Mouse (Mus musculus): ENCODE results near the gene Grin2d.
"Not testable (repeated sequence)": the region's sequence is repeated elsewhere in the genome, so short reads cannot be mapped to it uniquely, and the experiment has no call there.

Grin2d gene

GRCm38 (mm10) chr7:45878278-45878677 lies at the start of gene Grin2d:
TSS of gene Grin2d (minus strand) at chr7:45878378.
- DNase-seq (ENCODE audit: low read depth) = not testable (repeated sequence)

GRCm38 (mm10) chr7:45924429-45924816 lies 46.2 kb upstream of the Grin2d start:
- peak; percentile 79 for DNase-seq (ENCODE audit: low read depth)

- DNase-seq (ENCODE audit: low read depth) = peak; percentile 94
These were observed 45.7 kb upstream of the Grin2d start, which contains the start of gene Ccdc114 for GRCm38 (mm10) chr7:45923762-45924428. TSS of gene Ccdc114 (plus strand) at chr7:45924072.

GRCm38 (mm10) chr7:45922928-45923761 lies 45.0 kb upstream of the Grin2d start:
- DNase-seq (ENCODE audit: low read depth) = peak; percentile 100

- peak; percentile 66 for DNase-seq (ENCODE audit: low read depth)
These were observed 43.9 kb upstream of the Grin2d start for GRCm38 (mm10) chr7:45921950-45922600.

DNA sequence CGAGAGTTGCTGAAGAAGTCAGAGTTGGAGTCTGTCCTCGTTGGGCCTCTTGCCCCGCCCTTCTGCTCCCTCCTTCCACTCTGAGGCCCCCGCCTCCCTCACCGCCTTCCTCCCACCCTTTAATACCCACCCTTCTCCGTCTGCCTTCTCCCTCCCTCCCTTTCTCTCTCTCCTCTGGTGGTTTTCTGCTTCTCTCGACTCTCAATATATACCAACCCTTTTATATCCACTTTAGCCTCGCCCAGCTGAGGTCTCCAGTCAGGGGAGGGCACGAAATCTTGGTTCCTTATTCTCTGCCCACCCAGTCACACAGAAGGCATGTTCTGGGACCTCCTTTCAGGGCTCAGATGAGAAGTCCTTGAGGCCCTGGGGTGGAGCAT lies 43.1 kb upstream of the Grin2d start, which contains the start of gene Emp3:
TSS of gene Emp3 (minus strand) at position 163 of the 380 bp plus-strand sequence.
- peak; percentile 94 for DNase-seq (ENCODE audit: low read depth)

- DNase-seq (ENCODE audit: low read depth) = peak; percentile 83
These were observed 42.5 kb upstream of the Grin2d start for GRCm38 (mm10) chr7:45920583-45921241.

- no peak for DNase-seq (ENCODE audit: low read depth)
These were observed 41.6 kb upstream of the Grin2d start for GRCm38 (mm10) chr7:45919761-45920160.

DNA sequence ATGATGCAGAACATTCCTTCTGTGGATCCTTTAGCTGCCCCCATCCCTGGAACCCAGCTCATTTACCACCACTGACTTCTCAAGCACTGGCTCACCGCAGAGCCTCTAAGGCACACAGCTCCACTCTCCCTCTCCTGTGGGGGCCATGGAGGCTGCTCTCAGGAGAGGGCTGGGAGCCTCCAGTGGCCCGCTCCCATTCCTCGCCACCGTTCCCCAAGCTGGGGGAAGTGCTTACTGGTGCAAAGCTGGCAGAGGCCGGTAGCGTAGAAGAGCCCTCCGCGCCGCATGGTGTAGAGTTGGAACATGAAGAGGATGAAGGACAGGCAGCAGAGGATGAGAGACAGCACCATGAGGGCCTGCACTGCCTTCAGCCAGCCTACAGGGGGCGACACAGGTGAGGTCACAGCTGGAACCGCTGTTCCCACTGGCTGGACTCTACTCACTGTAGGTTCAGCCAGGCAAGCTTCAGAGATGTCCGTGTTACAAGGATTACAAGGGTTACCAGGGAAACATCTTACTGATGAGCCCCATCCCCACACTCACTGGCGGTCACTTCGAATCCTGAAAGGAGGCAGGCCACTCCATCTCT lies 41.0 kb upstream of the Grin2d start:
- peak; percentile 24 for DNase-seq (ENCODE audit: low read depth)

DNA sequence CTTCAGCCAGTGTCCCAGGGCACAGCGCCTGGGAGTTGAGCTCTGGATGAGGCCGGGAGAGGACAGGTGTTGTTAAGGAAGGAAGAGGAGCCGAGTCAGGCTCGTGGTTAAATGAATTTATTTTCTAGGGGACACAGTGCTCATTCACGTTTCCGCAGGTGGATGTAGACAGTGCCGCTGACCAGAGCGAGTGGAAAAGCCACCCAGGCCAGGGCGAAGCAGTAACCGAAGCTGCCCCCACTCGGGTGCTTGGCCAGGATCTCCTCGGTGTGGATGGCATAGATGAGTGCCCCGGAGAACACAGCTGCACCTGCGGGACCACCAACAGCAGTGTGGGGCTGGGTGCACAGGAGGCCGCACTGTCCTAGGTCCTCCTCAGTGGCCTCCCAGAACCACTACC lies 39.7 kb upstream of the Grin2d start:
- no peak for DNase-seq (ENCODE audit: low read depth)

GRCm38 (mm10) chr7:45917004-45917704 lies 39.0 kb upstream of the Grin2d start:
- peak; percentile 22 for DNase-seq (ENCODE audit: low read depth)

- peak; percentile 98 for DNase-seq (ENCODE audit: low read depth)
These were observed 38.2 kb upstream of the Grin2d start for GRCm38 (mm10) chr7:45916056-45917003.

- no peak for DNase-seq (ENCODE audit: low read depth)
These were observed 36.8 kb upstream of the Grin2d start for GRCm38 (mm10) chr7:45915011-45915410.

DNA sequence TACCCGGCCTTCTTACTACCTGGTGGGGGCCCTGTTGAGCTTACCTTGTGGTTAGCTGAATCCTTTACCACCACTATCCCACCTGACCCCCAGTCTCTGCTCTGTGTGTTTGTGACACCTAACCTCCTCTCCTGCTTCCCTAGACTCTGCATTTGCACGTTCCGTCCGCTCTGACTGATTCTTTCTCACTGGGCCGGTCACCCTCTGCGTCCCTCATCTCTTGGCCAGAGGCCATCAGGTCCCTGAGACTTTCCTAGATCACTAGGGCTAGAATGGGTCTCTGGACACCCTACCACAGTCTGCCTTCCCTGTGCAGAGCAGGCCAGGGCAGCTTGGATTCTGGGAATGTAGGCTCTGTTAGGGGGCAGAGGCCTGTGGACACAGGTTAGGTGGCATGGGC lies 35.9 kb upstream of the Grin2d start:
- DNase-seq (ENCODE audit: low read depth) = no peak

GRCm38 (mm10) chr7:45909145-45909544 lies 31.0 kb upstream of the Grin2d start:
- no peak for DNase-seq (ENCODE audit: low read depth)

DNA sequence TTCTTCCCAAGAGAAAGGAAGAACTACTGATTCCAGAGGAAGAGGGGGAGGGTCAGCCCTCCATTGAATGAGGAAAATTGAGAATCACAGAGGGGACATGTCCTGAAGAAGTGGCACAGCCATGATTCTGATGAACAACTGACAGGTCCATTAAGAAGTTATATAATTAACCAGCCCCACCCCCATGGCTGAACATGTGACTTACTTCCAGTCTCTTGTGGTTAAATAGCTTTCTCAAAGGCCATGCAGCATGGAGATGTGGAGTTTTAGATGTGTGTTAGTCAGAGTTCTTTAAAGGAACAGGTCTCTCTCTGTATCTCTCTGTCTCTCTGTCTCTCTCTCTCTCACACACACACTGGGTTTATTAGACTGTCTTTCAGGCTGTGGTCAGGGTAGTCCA lies 30.2 kb upstream of the Grin2d start:
- peak; percentile 47 for DNase-seq (ENCODE audit: low read depth)

DNA sequence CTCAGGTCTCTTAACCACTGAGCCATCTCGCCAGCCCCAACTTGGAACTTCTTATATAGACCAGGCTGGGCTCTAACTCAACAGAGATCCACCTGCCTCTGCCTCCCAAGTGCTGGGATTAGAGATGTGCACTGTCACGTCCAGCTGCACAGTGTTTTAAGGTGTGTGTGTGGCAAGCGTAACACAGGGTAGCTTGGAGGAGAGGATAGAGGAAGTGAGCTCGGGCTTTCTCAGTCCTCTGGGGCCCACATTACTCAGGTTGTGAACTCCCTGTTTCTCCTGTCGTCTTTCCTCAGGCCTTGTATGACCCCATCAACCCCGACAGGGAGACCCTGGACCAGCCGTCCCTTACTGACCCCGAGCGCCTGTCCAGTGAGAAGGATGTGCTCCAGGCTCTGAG lies 28.4 kb upstream of the Grin2d start:
- DNase-seq (ENCODE audit: low read depth) = no peak

DNA sequence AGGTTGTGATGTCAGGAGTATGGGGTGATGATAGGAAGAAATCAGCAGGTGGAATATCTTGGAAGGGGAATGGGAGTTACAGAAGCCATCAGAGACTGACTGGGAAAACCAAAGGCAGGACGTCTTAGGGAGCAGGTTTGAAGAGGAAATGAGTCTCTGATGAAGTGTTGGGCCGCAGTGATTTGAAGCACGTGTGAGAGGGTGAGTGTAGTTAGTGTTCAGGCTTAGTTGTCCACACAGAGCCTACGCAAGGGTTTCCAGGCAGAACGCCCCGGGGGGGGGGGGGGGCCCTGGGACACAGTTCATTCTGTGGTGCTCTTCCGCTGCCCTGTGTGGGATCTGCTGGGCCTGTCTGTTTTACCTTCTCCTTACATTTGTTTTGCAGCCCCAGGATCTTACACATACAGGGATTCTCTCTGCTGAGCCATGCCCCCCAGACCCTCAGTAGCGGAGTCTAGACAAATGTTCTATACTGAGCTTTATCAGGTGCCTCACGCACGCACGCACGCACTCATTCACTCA lies 24.4 kb upstream of the Grin2d start:
- DNase-seq (ENCODE audit: low read depth) = no peak

DNA sequence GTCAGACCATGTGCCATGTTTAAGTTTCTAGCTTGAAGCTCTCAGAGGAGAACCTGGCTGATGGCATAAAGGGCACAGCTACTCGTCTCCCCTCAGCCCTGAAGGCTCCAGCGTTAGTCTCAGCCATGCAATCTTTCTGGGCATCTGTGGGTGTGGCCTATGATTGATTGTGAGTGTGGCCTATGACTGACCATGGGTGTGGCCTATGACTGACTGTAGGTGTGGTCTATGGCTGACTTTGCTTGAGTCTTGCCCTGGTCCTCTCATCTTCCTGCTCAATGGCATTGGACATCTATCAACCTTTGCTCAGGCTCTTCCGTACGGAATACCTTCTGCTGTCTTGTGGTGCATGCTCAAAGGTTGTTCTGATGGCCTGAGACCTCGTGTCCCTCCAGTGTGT lies 23.4 kb upstream of the Grin2d start:
- peak; percentile 83 for DNase-seq (ENCODE audit: low read depth)

- peak; percentile 85 for DNase-seq (ENCODE audit: low read depth)
These were observed 19.9 kb upstream of the Grin2d start for GRCm38 (mm10) chr7:45898125-45898524.

All from 416B (cell line).